Mouse (Mus musculus): ENCODE data around the gene Zbtb9. TPM values are rescaled to one million over a fixed set of nuclear protein-coding genes. Genes with fewer than 3 reads are reported as not detected.
A peak's percentile ranks its signal among the peaks of the same experiment; 100 is the strongest.
"Not testable (repeated sequence)": the region's sequence is repeated elsewhere in the genome, so short reads cannot be mapped to it uniquely, and the experiment has no call there.

Zbtb9 gene
- polyA plus RNA-seq, 1 experiment = 10.4 TPM

DNA sequence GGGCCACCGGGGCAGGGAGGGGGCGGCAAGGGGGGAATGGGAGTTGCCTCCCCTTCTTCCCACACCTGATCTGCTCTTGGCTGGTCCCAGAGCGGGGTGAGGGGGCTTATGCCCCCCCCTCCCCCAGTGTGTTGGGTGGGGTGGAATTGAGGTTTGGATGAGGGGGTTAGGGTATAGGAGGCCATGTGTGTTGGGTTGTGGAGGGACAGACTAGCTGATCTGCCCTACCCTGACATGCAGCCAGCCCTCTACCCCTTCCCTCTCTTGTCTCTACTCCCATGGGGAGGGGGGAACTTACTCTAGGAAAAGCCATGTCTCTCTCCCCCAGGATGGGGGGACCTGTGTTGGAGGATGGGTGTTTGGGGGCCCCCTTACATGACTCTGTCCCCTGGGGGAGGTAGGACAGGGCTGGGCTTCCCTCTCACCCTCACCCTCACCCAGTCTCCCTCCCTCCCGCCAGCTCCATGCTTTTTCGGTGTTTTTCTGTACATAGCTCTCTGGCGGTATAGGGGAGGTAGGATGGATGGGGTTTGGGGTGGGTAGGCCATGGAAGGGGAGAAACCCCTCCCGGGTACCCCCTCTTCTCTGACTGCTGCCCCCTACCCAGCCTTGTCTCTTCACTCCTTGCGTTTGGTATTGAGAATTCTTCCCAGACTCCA, 1.6 kb upstream of the Zbtb9 start:
- Histone ChIP-seq H3K27ac (ENCODE audit: insufficient read depth, low read depth, low read length) (no peak overlapping the region), H3K4me3 (ENCODE audit: insufficient read depth, low read length) (no peak overlapping the region), H3K4me1 (ENCODE audit: control insufficient read depth, insufficient read depth, low read length) (peaks cover 11% of the 10 kb centered on the region)
- TF ChIP-seq POLR2A (IDR thresholded peaks at IDR 0.05; ENCODE audit: borderline replicate concordance, low read depth, low read length) (no peak), CTCF (IDR thresholded peaks at IDR 0.05; ENCODE audit: low read depth, low read length) (no peak)

DNA sequence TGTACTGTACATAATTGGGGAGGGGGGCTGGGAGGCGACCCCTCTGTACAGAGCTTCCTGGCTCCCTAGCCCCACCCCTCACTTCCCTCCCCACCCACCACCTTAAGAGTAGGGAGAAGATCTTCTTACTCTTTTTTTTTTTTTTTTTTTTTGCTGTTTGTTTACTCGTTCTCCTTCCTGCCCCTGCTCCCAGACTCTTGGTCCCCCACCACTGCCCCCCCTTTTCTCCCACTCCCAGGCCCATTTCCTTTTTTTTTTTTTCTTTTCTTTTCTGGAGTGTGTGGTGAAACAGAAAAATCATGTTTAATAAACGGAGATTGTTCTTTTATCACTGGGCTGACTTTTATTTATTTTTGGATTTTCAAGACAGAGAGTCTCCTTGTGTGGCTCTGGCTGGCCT, 860 bp upstream of the Zbtb9 start:
- TF ChIP-seq POLR2A (IDR thresholded peaks at IDR 0.05; ENCODE audit: borderline replicate concordance, low read depth, low read length) (no peak), CTCF (IDR thresholded peaks at IDR 0.05; ENCODE audit: low read depth, low read length) (no peak)
- Histone ChIP-seq H3K4me3 (ENCODE audit: insufficient read depth, low read length) (peak overlapping the region; percentile 96), H3K4me1 (ENCODE audit: control insufficient read depth, insufficient read depth, low read length) (peaks cover 11% of the 10 kb centered on the region), H3K27ac (ENCODE audit: insufficient read depth, low read depth, low read length) (peak overlapping the region; percentile 48; the same call in 1 of the 2 replicates)

DNA sequence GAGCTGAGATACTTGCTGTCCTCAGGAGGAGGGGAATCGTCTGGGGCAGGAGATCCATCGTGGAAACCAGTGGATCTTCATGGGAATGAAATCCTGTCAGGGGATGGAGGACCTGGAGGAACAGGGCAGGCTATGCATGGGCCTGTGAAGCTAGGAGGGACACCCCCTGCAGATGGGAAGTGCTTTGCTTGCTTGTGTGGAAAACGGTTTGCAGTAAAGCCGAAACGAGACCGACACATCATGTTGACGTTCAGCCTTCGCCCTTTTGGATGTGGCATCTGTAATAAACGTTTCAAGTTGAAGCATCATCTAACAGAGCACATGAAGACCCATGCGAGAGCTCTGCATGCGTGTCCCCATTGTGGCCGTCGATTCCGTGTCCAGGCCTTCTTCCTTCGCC, 1.6 kb downstream of the Zbtb9 start:
- TF ChIP-seq POLR2A (IDR thresholded peaks at IDR 0.05; ENCODE audit: borderline replicate concordance, low read depth, low read length) (no peak), CTCF (IDR thresholded peaks at IDR 0.05; ENCODE audit: low read depth, low read length) (no peak)
- Histone ChIP-seq H3K4me3 (ENCODE audit: insufficient read depth, low read length) (peak overlapping the region; percentile 76), H3K4me1 (ENCODE audit: control insufficient read depth, insufficient read depth, low read length) (peaks cover 16% of the 10 kb centered on the region), H3K27ac (ENCODE audit: insufficient read depth, low read depth, low read length) (no peak overlapping the region)

DNA sequence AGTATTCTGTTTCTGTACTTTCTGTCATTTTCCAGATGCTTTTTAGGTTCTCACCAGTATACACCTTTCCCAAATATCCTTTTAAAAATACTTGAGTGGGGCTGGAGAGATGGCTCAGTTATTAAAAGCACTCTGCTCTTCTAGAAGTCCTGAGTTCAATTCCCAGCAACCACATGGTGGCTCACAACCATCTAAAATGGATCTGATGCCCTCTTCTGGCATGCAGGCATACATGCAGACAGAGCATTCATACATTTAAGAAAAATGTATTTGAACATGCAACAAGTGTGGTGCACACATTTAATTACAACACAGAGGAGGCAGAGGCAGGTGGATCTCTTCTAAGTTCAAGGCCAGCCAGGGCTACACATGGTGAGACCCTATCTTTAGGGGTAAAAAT, 2.4 kb downstream of the Zbtb9 start:
- TF ChIP-seq CTCF (IDR thresholded peaks at IDR 0.05; ENCODE audit: low read depth, low read length) (no peak), POLR2A (IDR thresholded peaks at IDR 0.05; ENCODE audit: borderline replicate concordance, low read depth, low read length) (no peak)
- Histone ChIP-seq H3K27ac (ENCODE audit: insufficient read depth, low read depth, low read length) (no peak overlapping the region), H3K4me3 (ENCODE audit: insufficient read depth, low read length) (no peak overlapping the region), H3K4me1 (ENCODE audit: control insufficient read depth, insufficient read depth, low read length) (peaks cover 19% of the 10 kb centered on the region)

DNA sequence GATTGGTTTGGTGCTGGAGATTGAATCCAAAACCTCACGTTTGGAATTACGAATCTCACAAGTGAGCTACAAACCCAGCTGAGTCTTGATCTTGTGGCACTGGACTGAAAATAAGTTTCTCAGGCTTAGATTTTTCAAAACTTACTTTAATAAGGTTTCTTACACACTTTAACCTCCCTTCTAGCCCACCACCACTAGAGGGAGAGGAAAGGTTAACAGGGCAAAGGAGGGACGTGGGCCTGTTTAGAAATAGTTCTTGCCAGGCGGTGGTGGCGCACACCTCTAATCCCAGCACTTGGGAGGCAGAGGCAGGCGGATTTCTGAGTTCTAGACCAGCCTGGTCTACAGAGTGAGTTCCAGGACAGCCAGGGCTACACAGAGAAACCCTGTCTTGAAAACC, 4.4 kb downstream of the Zbtb9 start:
- H3K27ac ChIP-seq (ENCODE audit: insufficient read depth, low read depth, low read length); H3K4me3 ChIP-seq (ENCODE audit: insufficient read depth, low read length): not testable (repeated sequence)
- peaks cover 19% of the 10 kb centered on the region for H3K4me1 ChIP-seq (ENCODE audit: control insufficient read depth, insufficient read depth, low read length)

DNA sequence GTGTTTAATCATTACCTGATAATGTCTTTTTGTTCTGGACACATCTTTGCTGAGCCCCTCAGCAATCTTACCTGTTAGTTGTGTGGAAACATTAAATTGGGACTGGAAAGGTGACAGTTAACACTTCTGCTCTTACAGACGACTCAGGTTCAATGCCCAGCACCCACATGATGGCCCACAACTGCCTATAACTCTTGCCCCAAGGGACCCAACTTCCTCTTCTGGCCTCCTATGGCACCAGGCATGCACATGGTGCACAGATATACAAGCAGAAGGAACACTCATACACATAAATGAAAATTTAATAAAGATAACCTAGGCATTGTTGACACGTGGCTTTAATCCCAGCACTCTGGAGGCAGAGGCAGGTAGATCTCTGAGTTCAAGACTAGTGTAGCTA, 6.5 kb downstream of the Zbtb9 start:
- no peak for TF ChIP-seq POLR2A (IDR thresholded peaks at IDR 0.05; ENCODE audit: borderline replicate concordance, low read depth, low read length)
- no peak for TF ChIP-seq CTCF (IDR thresholded peaks at IDR 0.05; ENCODE audit: low read depth, low read length)
- Histone ChIP-seq H3K4me1 (ENCODE audit: control insufficient read depth, insufficient read depth, low read length) (peaks cover 15% of the 10 kb centered on the region), H3K4me3 (ENCODE audit: insufficient read depth, low read length) (no peak overlapping the region), H3K27ac (ENCODE audit: insufficient read depth, low read depth, low read length) (no peak overlapping the region)

DNA sequence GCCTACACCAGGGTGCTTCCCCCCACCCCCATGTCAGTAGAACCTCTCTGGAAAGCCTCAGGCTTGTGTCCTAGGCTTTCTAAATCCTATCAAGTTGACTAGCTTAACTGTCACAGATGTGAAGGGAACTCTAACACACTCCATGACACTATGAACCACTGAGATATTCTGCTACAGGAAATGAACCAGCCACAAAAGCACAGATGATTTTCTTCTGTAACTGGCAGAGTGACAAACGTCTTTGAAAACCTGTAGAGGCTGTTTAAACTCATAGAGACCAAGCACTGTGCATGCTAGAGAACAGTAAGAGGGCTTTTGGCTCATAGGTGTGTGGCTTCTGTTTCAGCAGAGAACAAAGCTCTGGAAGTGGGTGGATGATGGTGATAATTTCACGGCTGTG, 8.1 kb downstream of the Zbtb9 start:
- no peak overlapping the region for H3K4me3 ChIP-seq (ENCODE audit: insufficient read depth, low read length)
- H3K27ac ChIP-seq (ENCODE audit: insufficient read depth, low read depth, low read length) = no peak overlapping the region
- TF ChIP-seq CTCF (IDR thresholded peaks at IDR 0.05; ENCODE audit: low read depth, low read length) (no peak), POLR2A (IDR thresholded peaks at IDR 0.05; ENCODE audit: borderline replicate concordance, low read depth, low read length) (no peak)
- peaks cover 9% of the 10 kb centered on the region for H3K4me1 ChIP-seq (ENCODE audit: control insufficient read depth, insufficient read depth, low read length)

DNA sequence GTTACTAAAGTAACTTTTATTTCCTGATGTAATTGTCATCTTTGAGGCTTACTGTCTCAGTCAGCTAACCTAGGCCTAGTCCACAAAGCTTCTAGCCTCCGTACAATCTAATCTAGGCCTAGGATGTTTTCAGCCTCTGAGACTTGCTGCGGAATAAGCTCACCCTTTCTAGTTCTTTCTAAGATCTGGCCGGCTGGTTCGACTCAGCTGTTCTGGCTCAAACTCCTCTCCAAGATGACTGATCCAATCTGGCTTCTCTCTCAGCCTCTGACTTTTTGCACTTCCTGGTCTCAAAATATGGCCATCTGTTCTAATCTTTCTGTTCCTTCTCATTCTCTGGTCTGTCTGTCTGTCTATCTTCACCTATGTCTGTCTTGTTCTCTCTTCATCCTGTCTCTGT, 10.4 kb downstream of the Zbtb9 start:
- Histone ChIP-seq H3K4me1 (ENCODE audit: control insufficient read depth, insufficient read depth, low read length) (peaks cover 9% of the 10 kb centered on the region), H3K27ac (ENCODE audit: insufficient read depth, low read depth, low read length) (no peak overlapping the region), H3K4me3 (ENCODE audit: insufficient read depth, low read length) (no peak overlapping the region)
- TF ChIP-seq CTCF (IDR thresholded peaks at IDR 0.05; ENCODE audit: low read depth, low read length) = no peak
- TF ChIP-seq POLR2A (IDR thresholded peaks at IDR 0.05; ENCODE audit: borderline replicate concordance, low read depth, low read length) = no peak

DNA sequence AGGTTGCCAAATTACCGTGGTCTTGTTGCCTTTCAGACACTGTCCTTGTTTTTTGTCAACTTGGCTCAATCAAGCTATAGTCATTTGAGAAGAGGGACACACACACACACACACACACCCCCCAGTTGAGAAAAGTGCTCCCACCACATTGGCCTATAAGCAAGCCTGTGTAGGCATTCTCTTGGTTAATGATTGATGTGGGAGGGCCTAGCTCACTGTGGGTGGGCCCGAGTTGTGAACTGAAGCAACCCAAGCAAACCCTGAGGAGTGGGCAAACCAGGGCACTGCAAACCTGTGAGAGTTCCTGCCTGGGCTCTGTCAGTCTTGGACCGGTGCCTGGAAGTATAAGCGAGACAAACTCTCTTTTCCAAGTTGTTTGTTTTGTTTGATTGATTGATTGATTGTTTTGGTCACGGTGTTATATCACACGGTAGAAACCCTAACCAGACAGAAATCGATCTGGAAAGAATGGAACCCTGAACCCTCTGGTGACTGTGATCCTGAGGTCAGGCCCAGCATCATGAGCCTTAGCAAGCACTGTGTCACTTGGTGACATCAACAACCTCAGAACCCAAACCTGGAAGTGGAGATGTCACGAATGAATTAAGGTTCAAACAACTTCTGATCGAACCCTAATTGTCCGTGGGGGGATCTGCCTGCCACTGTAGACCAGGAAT, 12.7 kb downstream of the Zbtb9 start:
- Histone ChIP-seq H3K4me3 (ENCODE audit: insufficient read depth, low read length) (no peak overlapping the region), H3K4me1 (ENCODE audit: control insufficient read depth, insufficient read depth, low read length) (no peaks in the 10 kb centered on the region), H3K27ac (ENCODE audit: insufficient read depth, low read depth, low read length) (no peak overlapping the region)
- TF ChIP-seq CTCF (IDR thresholded peaks at IDR 0.05; ENCODE audit: low read depth, low read length) = no peak
- TF ChIP-seq POLR2A (IDR thresholded peaks at IDR 0.05; ENCODE audit: borderline replicate concordance, low read depth, low read length) = no peak

DNA sequence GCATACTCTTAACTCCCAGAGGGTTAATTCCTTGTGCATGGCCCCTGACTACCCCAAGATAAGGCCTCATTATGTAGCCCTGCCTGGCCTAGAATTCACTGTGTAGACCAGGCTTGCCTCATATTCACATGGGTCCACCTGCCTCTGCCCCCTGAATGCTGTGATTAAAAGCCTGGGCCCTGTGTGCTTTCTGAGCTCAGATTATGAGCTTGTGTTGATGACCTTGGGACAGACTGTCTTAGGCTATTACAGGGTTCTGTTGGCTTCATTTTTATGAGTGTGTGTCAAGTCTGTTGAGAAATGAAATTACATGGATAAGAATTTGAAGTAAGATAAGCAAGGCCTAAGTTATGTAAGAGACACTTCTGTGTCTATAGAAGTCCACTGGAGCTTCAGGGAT, 17.6 kb downstream of the Zbtb9 start:
- Histone ChIP-seq H3K4me3 (ENCODE audit: insufficient read depth, low read length) (no peak overlapping the region), H3K4me1 (ENCODE audit: control insufficient read depth, insufficient read depth, low read length) (no peaks in the 10 kb centered on the region), H3K27ac (ENCODE audit: insufficient read depth, low read depth, low read length) (no peak overlapping the region)
- TF ChIP-seq CTCF (IDR thresholded peaks at IDR 0.05; ENCODE audit: low read depth, low read length) = no peak
- TF ChIP-seq POLR2A (IDR thresholded peaks at IDR 0.05; ENCODE audit: borderline replicate concordance, low read depth, low read length) = no peak
